Mouse (Mus musculus): Measurements from ENCODE around the gene Unc5cl.

Unc5cl gene

GRCm38 (mm10) chr17:48432158-48432980 lies 22.3 kb upstream of the Unc5cl start, which contains the start of gene Apobec2:
Gene Apobec2, minus strand, starts transcription at chr17:48432930.
- DNase-seq, result no peak

- DNase-seq, result no peak
These were observed 21.6 kb upstream of the Unc5cl start for GRCm38 (mm10) chr17:48433006-48433655.

- DNase-seq, result no peak
These were observed 20.9 kb upstream of the Unc5cl start for GRCm38 (mm10) chr17:48433689-48434330.

- DNase-seq, result no peak
These were observed 20.2 kb upstream of the Unc5cl start for GRCm38 (mm10) chr17:48434479-48434878.

GRCm38 (mm10) chr17:48436487-48436886 lies 18.2 kb upstream of the Unc5cl start:
- DNase-seq, result no peak

GRCm38 (mm10) chr17:48437421-48437911 lies 17.2 kb upstream of the Unc5cl start:
- DNase-seq, result no peak

GRCm38 (mm10) chr17:48442745-48443457 lies 11.8 kb upstream of the Unc5cl start:
- no peak for DNase-seq

- no peak for DNase-seq
These were observed 11.1 kb upstream of the Unc5cl start for GRCm38 (mm10) chr17:48443542-48444145.

GRCm38 (mm10) chr17:48447675-48448074 lies 7.0 kb upstream of the Unc5cl start:
- DNase-seq, result no peak

- DNase-seq, result no peak
These were observed 3.9 kb upstream of the Unc5cl start for GRCm38 (mm10) chr17:48450666-48451352.

- DNase-seq, result no peak
These were observed 3.4 kb upstream of the Unc5cl start, which contains the start of gene Tspo2 for GRCm38 (mm10) chr17:48451353-48451675. Gene Tspo2, minus strand, starts transcription at chr17:48451522.

GRCm38 (mm10) chr17:48451753-48452444 lies 2.8 kb upstream of the Unc5cl start:
- DNase-seq, result no peak

- DNase-seq, result no peak
These were observed 1.2 kb upstream of the Unc5cl start for GRCm38 (mm10) chr17:48453489-48453888.

- no peak for DNase-seq
These were observed 511 bp upstream of the Unc5cl start for GRCm38 (mm10) chr17:48454190-48454589.

GRCm38 (mm10) chr17:48455955-48456354 lies 1.3 kb downstream of the Unc5cl start:
- no peak for DNase-seq

- no peak for DNase-seq
These were observed 3.4 kb downstream of the Unc5cl start for GRCm38 (mm10) chr17:48457971-48458653.

- peak; percentile 61 to 75 for DNase-seq
These were observed 7.4 kb downstream of the Unc5cl start for GRCm38 (mm10) chr17:48462096-48462495.

GRCm38 (mm10) chr17:48463391-48463790 lies 8.7 kb downstream of the Unc5cl start:
- DNase-seq, result no peak

- peak in 1 of 2 experiments; percentile 14 for DNase-seq
These were observed 12.2 kb downstream of the Unc5cl start for GRCm38 (mm10) chr17:48466769-48467394.

Measured in thymus, adult 18-20 months (tissue).